In genomic region chr9:25132253-25132652, GRCm38 (mm10) we compare ENCODE assay signal across 38 mouse cellular contexts. TPM values are rescaled to one million over a fixed set of nuclear protein-coding genes. Genes with fewer than 3 reads are reported as not detected.
"Had no signal": no experiment of that assay in that cellular context is flagged by ENCODE, and none has a peak within 500 bp of the region (broad histone marks: within the 10 kb centered on the region; RNA-seq: fewer than 3 reads in every experiment).

No protein-coding gene starts in this region.

- H3K4me2 ChIP-seq: heart, embryonic 12.5 days; hindbrain, embryonic 12.5 days; hindbrain, embryonic 14.5 days; intestine, embryonic 15.5 days; limb, embryonic 12.5 days had no signal

- H3K9me3 ChIP-seq: heart, embryonic 10.5 days; heart, embryonic 12.5 days; hindbrain, embryonic 10.5 days; hindbrain, embryonic 12.5 days; intestine, embryonic 15.5 days; limb, embryonic 10.5 days; limb, embryonic 12.5 days had no signal

- H3K36me3 ChIP-seq: intestine, embryonic 15.5 days had no signal

- DNase-seq: gastrocnemius, postnatal 25 days; heart, adult 18-20 months; heart, postnatal 10 days; heart, postnatal 4 days; kidney, adult 18-20 months; kidney, adult 8-10 months; kidney, postnatal 10 days; kidney, postnatal 25 days; kidney, postnatal 4 days; liver had no signal

- H3K27me3 ChIP-seq: heart, embryonic 12.5 days; hindbrain, embryonic 12.5 days; intestine, embryonic 15.5 days; limb, embryonic 12.5 days had no signal

- H3K9ac ChIP-seq: heart, embryonic 12.5 days; hindbrain, embryonic 12.5 days; hindbrain, embryonic 14.5 days; intestine, embryonic 15.5 days; limb, embryonic 12.5 days had no signal

- H3K27ac ChIP-seq: heart, embryonic 10.5 days; hindbrain, embryonic 10.5 days; hindbrain, embryonic 12.5 days; hindbrain, embryonic 14.5 days; intestine, embryonic 15.5 days; limb, embryonic 10.5 days; limb, embryonic 12.5 days had no signal

- H3K4me1 ChIP-seq: heart, embryonic 10.5 days; heart, embryonic 12.5 days; hindbrain, embryonic 10.5 days; hindbrain, embryonic 12.5 days; intestine, embryonic 15.5 days; limb, embryonic 10.5 days; limb, embryonic 12.5 days had no signal

- H3K4me3 ChIP-seq: heart, embryonic 10.5 days; heart, embryonic 12.5 days; hindbrain, embryonic 10.5 days; hindbrain, embryonic 12.5 days; intestine, embryonic 15.5 days; layer of hippocampus, adult 2 months; left cerebral cortex, adult 2 months; limb, embryonic 10.5 days; limb, embryonic 12.5 days had no signal

- ATAC-seq: hindbrain, embryonic 16.5 days; inflammation-experienced regulatory T-cells, adult 6 months; intestine, embryonic 15.5 days; intestine, postnatal 0 days had no signal

RNA-seq across cellular contexts. Expression of gene Gm10181, which starts 43.0 kb away (rescaled TPM):
- total RNA-seq: gastrocnemius, adult 8-10 months; gastrocnemius, postnatal 25 days; gastrocnemius, postnatal 4 days; granulocyte monocyte progenitor cell, adult 5-6 weeks; heart, adult 18-20 months; heart, adult 8-10 months; heart, postnatal 10 days; heart, postnatal 25 days; heart, postnatal 4 days; layer of hippocampus, adult 2 months; layer of hippocampus, postnatal 10 days; layer of hippocampus, postnatal 25 days; left cerebral cortex, adult 2 months; left cerebral cortex, postnatal 14 days; left cerebral cortex, postnatal 36 days had no signal
- polyA plus RNA-seq: frontal cortex, adult 2 months; heart, embryonic 10.5 days; heart, embryonic 12.5 days; heart, embryonic 14.5 days; heart, embryonic 16.5 days; hindbrain, embryonic 10.5 days; hindbrain, embryonic 12.5 days; hindbrain, embryonic 14.5 days; hindbrain, embryonic 16.5 days; inflammation-experienced regulatory T-cells, adult 6 months; intestine, embryonic 15.5 days; intestine, postnatal 0 days; kidney, embryonic 14.5 days; kidney, embryonic 16.5 days; limb, embryonic 10.5 days; limb, embryonic 12.5 days; limb, embryonic 14.5 days had no signal
